Mouse (Mus musculus) liver, embryonic 12.5 days (tissue): Measurements from ENCODE around the gene Cdc14a. TPM values are rescaled to one million over a fixed set of nuclear protein-coding genes. Genes with fewer than 3 reads are reported as not detected.

Experiments used
- ATAC-seq: fragments of 200-750 bp; cut with Nextera tagmentation; 2 replicates; pipeline ENCODE4 v1.8.0; 2017; ENCODE audit warnings: moderate number of reproducible peaks, mild to moderate bottlenecking, moderate library complexity
- H3K27ac ChIP-seq: fragments of 300-500 bp; sonication (generic); 2 replicates; pipeline ENCODE4 v1.5.1; 2016; ENCODE audit warnings: mild to moderate bottlenecking
- H3K27me3 ChIP-seq: fragments of 300-500 bp; sonication (generic); replicated peaks from 2 replicates; pipeline ENCODE4 v1.6.1; 2016; ENCODE audit warnings: mild to moderate bottlenecking, moderate library complexity
- H3K36me3 ChIP-seq: fragments of 300-500 bp; sonication (generic); 2 replicates; pipeline ENCODE4 v1.6.1; 2016; ENCODE audit warnings: mild to moderate bottlenecking, moderate library complexity
- H3K4me1 ChIP-seq: fragments of 300-500 bp; sonication (generic); 2 replicates; pipeline ENCODE4 v1.6.1; 2016
- H3K4me2 ChIP-seq: fragments of 300-500 bp; sonication (generic); 2 replicates; pipeline ENCODE4 v1.6.1; 2016; ENCODE audit warnings: mild to moderate bottlenecking, moderate library complexity
- H3K4me3 ChIP-seq: fragments of 300-500 bp; sonication (generic); 2 replicates; pipeline ENCODE4 v1.5.1; 2016; ENCODE audit warnings: mild to moderate bottlenecking, moderate library complexity
- H3K9ac ChIP-seq: fragments of 300-500 bp; sonication (generic); 2 replicates; pipeline ENCODE4 v1.6.1; 2016; ENCODE audit warnings: mild to moderate bottlenecking, moderate library complexity
- H3K9me3 ChIP-seq: fragments of 300-500 bp; sonication (generic); replicated peaks from 2 replicates; pipeline ENCODE4 v1.6.1; 2016; ENCODE audit warnings: mild to moderate bottlenecking, moderate library complexity
- WGBS: fragments of 180-500 bp; shearing (Covaris S2); methylation state at CpG from one replicate; pipeline ENCODE4 v1.1.7; 2016; ENCODE audit not compliant: insufficient replicate concordance; 5-methylcytosine and 5-hydroxymethylcytosine counted together
- polyA plus RNA-seq: library from polyadenylated mRNA; unstranded; fragments of >200 nt; fragmentation: Nextera tagmentation; extraction: Ambion mirVana; gene quantifications from 2 replicates; pipeline ENCODE4 v1.2.1, GENCODE M21; 2016

Gene Cdc14a
- polyA plus RNA-seq, 1 experiment from 2014 or later = 5.1 TPM

- peak; percentile 93 for ATAC-seq
- no peaks in the 10 kb centered on the region for H3K27me3 ChIP-seq
- no peak overlapping the region for H3K9ac ChIP-seq
- H3K4me3 ChIP-seq = no peak overlapping the region
- peak overlapping the region; percentile 38 for H3K4me2 ChIP-seq
- 31% methylated on average over 2 of the region's 2 CpGs for WGBS
- H3K4me1 ChIP-seq = peaks cover 34% of the 10 kb centered on the region
- H3K36me3 ChIP-seq = peaks cover 7% of the 10 kb centered on the region
- H3K27ac ChIP-seq = 0 out of 2 replicates have a peak overlapping the region, but pooled peaks have one; percentile 59
- no peaks in the 10 kb centered on the region for H3K9me3 ChIP-seq
Observed at GRCm38 (mm10) chr3:116311173-116311572, 112.7 kb downstream of the Cdc14a start.

DNA sequence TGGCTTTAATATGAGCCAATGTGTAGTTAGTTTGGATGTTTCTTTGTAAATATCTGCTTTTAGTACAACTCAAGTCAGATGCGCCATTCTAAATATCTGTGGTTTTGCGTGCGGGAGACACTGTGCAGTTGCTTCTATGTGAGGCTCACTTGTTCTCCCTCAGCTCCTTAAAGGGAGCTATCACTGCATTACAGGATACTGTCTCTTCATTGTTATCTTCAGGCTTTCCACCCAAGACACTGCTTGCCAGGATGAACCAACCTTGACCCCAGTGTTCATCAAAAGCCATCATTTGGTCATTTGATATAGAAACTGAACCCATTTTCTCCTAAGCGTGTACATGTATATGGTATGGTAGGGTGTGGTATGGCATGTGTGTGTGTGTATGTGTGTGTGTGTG lies 113.2 kb downstream of the Cdc14a start:
- Histone ChIP-seq H3K27me3 (no peaks in the 10 kb centered on the region), H3K4me3 (no peak overlapping the region), H3K9ac (no peak overlapping the region), H3K36me3 (peaks cover 7% of the 10 kb centered on the region), H3K9me3 (no peaks in the 10 kb centered on the region), H3K27ac (no peak overlapping the region), H3K4me1 (peaks cover 34% of the 10 kb centered on the region), H3K4me2 (peak overlapping the region; percentile 38; the same call in 1 of the 2 replicates)
- peak; percentile 61 for ATAC-seq
- 79% methylated on average over 4 of the region's 4 CpGs for WGBS

DNA sequence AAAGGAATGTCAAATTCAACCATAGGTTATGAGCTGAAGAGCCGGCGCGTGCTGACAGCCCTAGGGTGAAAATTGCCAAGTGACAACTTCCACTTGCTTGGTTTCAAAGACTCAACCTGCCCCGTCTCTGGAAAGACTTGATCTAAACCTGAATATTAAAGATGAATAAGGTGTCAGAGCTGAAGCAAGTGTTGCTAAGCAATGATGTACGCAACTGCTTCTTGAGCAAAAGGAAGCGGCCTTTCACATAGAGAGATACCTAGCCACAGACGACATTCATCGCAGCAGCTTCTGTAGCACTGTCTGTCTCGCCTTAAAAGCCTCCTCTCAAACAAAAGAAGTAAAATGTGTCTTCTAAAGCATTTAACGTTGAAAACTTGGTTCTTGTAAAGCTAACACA lies 113.8 kb downstream of the Cdc14a start:
- Histone ChIP-seq H3K27ac (no peak overlapping the region), H3K9ac (no peak overlapping the region), H3K9me3 (no peaks in the 10 kb centered on the region), H3K36me3 (peaks cover 7% of the 10 kb centered on the region), H3K4me3 (no peak overlapping the region), H3K27me3 (no peaks in the 10 kb centered on the region), H3K4me2 (no peak overlapping the region), H3K4me1 (peaks cover 34% of the 10 kb centered on the region)
- ATAC-seq = no peak
- 89% methylated on average over 10 of the region's 10 CpGs for WGBS

DNA sequence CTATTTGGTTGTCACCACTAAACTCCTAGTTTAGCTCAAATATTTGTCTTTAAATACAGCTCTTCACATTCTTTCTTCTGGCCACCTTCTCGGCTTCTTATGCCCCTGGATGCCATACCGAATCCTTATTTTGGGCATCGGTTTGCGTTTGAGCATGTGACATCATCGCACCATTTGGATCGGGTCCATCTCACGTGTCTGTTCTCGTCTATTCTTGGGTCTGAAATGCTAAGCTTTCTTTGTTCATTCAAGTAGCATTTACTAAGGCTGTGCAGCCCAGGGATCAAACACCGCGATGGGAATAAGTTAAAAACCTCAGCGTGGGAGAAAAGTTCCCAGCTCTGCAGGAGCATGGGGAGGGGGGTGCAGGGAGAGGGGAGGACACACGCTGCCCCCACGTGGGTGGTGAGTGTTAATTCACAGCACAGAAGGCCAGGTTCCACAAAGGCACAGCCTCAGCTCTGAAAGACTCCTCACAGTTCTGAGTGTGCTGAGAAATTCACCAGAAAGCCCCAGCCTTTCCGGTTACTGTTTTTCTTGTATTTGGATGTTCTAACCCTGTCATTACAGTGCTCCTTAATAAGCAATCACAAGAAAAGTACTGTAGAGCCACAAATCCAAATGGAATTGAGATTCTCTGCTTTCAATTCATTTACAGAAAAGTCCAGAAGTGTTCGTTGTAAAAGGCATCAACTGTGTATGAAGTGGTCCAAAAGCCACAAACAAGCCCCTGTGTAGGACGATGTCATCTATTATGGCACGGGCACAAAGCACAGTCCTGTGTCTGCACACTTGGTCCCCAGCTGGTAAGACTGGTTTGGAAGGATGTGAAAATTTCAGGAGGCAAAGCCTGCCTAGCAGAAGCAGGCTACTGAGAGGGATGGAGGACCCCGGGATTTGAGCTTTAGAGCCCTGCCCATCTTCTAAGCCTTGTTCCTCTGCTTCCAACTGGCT lies 118.8 kb downstream of the Cdc14a start:
- Histone ChIP-seq H3K4me1 (peaks cover 14% of the 10 kb centered on the region), H3K4me3 (no peak overlapping the region), H3K36me3 (peaks cover 2% of the 10 kb centered on the region; the same call in 1 of the 2 replicates), H3K27ac (no peak overlapping the region), H3K9me3 (no peaks in the 10 kb centered on the region), H3K4me2 (no peak overlapping the region), H3K9ac (no peak overlapping the region), H3K27me3 (no peaks in the 10 kb centered on the region)
- 77% methylated on average over 18 of the region's 18 CpGs for WGBS
- ATAC-seq = no peak

DNA sequence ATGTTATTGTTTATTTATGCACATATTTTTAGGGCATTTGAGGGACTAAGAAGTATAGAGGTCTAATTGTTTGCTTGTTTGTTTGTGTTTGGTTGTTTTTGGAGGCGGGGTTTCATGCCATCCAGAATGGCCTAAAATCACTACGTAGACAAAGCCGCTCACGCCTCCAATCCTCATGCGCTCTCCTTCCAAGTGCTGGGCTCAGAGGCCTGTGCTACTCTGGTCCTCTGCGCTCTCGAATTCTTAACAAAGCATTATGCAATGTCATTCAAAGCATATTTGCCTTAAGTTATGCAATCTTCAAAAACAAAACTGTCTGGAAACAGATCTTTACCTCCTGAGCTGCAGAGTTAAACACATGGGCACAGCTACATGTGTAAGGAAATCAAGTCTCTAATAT lies 121.3 kb downstream of the Cdc14a start:
- Histone ChIP-seq H3K36me3 (peaks cover 7% of the 10 kb centered on the region), H3K9me3 (no peaks in the 10 kb centered on the region), H3K27ac (no peak overlapping the region), H3K27me3 (no peaks in the 10 kb centered on the region), H3K4me2 (no peak overlapping the region), H3K4me3 (no peak overlapping the region), H3K4me1 (no peaks in the 10 kb centered on the region), H3K9ac (no peak overlapping the region)
- no peak for ATAC-seq
- WGBS = 90% methylated on average over 7 of the region's 7 CpGs

GRCm38 (mm10) chr3:116301754-116302153 lies 122.1 kb downstream of the Cdc14a start:
- ATAC-seq = no peak
- H3K9me3 ChIP-seq = no peaks in the 10 kb centered on the region
- H3K27ac ChIP-seq = no peak overlapping the region
- H3K27me3 ChIP-seq = no peaks in the 10 kb centered on the region
- H3K4me2 ChIP-seq = no peak overlapping the region
- WGBS = 74% methylated on average over 6 of the region's 6 CpGs
- H3K4me1 ChIP-seq = no peaks in the 10 kb centered on the region
- H3K4me3 ChIP-seq = no peak overlapping the region
- H3K36me3 ChIP-seq = peaks cover 13% of the 10 kb centered on the region
- H3K9ac ChIP-seq = no peak overlapping the region

GRCm38 (mm10) chr3:116298727-116299126 lies 125.1 kb downstream of the Cdc14a start:
- Histone ChIP-seq H3K4me3 (no peak overlapping the region), H3K27me3 (no peaks in the 10 kb centered on the region), H3K27ac (no peak overlapping the region), H3K4me2 (no peak overlapping the region), H3K36me3 (peaks cover 26% of the 10 kb centered on the region), H3K9ac (no peak overlapping the region), H3K9me3 (no peaks in the 10 kb centered on the region), H3K4me1 (no peaks in the 10 kb centered on the region)
- no peak for ATAC-seq
- 80% methylated on average over 10 of the region's 10 CpGs for WGBS

DNA sequence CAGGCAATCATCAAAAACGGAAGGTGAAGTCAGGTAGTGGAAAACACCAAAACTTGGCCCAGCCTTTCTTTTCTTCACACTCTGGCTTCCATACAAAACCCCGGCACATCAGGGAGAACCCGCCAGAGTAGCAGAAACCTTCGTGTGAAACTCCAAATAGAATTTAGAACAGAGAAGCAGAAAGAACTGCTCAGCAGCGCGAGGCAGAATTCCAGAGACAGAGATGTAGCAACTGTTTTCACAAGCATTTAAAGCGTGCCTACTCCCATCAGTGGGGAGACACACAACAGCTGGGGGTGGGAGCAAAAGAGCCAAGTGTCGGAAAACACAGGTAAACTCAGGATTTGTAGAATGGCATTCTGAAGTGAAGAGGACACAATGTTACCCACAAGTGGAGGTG lies 125.8 kb downstream of the Cdc14a start:
- no peak overlapping the region for H3K4me3 ChIP-seq
- no peaks in the 10 kb centered on the region for H3K9me3 ChIP-seq
- H3K27ac ChIP-seq = no peak overlapping the region
- WGBS = 80% methylated on average over 8 of the region's 8 CpGs
- no peaks in the 10 kb centered on the region for H3K4me1 ChIP-seq
- H3K36me3 ChIP-seq = peaks cover 30% of the 10 kb centered on the region
- H3K27me3 ChIP-seq = no peaks in the 10 kb centered on the region
- H3K4me2 ChIP-seq = no peak overlapping the region
- no peak for ATAC-seq
- no peak overlapping the region for H3K9ac ChIP-seq

GRCm38 (mm10) chr3:116297170-116297569 lies 126.7 kb downstream of the Cdc14a start:
- Histone ChIP-seq H3K9ac (no peak overlapping the region), H3K27ac (no peak overlapping the region), H3K27me3 (no peaks in the 10 kb centered on the region), H3K4me2 (no peak overlapping the region), H3K36me3 (peaks cover 29% of the 10 kb centered on the region), H3K4me3 (no peak overlapping the region), H3K9me3 (no peaks in the 10 kb centered on the region), H3K4me1 (no peaks in the 10 kb centered on the region)
- no peak for ATAC-seq
- WGBS = 83% methylated on average over 7 of the region's 7 CpGs

DNA sequence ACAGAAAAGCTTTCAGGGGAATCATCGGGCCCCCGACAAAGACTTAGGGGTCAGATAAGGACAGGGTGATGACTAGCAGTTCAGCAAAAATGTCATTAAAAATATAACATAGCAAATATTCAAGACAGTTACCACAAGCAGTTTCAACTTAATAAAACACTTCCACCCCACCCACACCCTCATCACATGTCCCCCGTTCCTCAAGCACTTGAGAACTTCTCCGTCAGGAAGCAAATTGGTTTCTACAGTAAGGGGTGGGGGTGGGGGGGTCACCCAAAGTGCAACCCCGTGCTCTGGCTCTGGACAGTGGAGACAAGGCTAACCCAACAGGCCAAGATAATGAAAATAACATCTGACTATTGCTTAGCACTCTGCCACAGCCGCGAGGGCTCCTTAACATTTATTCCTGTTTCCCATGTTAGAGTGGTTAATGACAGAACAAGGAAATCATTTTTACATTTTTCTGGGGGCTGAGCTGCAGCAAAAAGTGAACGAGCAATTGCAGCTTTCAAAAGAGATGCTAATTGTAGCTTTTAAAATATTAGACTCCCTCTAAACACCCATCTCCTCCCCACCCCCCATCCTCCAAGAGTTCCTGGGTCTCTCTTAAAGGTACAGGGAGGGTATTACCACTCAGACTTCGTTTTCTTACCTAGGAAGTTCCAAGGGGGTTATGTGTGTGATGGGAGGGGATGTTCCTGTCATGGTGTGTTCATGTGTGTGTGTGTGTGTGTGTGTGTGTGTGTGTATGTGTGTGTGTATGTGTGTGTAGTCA lies 133.6 kb downstream of the Cdc14a start:
- Histone ChIP-seq H3K27me3 (no peaks in the 10 kb centered on the region), H3K9ac (no peak overlapping the region), H3K36me3 (peaks cover 20% of the 10 kb centered on the region), H3K27ac (no peak overlapping the region), H3K4me1 (no peaks in the 10 kb centered on the region), H3K4me3 (no peak overlapping the region), H3K9me3 (no peaks in the 10 kb centered on the region), H3K4me2 (no peak overlapping the region)
- 71% methylated on average over 9 of the region's 9 CpGs for WGBS
- no peak for ATAC-seq

- H3K9ac ChIP-seq = no peak overlapping the region
- ATAC-seq = no peak
- H3K4me2 ChIP-seq = no peak overlapping the region
- no peaks in the 10 kb centered on the region for H3K9me3 ChIP-seq
- H3K27me3 ChIP-seq = no peaks in the 10 kb centered on the region
- 87% methylated on average over 6 of the region's 6 CpGs for WGBS
- H3K27ac ChIP-seq = no peak overlapping the region
- peaks cover 13% of the 10 kb centered on the region for H3K36me3 ChIP-seq
- no peak overlapping the region for H3K4me3 ChIP-seq
- no peaks in the 10 kb centered on the region for H3K4me1 ChIP-seq
Observed at GRCm38 (mm10) chr3:116288833-116289232, 135.0 kb downstream of the Cdc14a start.

DNA sequence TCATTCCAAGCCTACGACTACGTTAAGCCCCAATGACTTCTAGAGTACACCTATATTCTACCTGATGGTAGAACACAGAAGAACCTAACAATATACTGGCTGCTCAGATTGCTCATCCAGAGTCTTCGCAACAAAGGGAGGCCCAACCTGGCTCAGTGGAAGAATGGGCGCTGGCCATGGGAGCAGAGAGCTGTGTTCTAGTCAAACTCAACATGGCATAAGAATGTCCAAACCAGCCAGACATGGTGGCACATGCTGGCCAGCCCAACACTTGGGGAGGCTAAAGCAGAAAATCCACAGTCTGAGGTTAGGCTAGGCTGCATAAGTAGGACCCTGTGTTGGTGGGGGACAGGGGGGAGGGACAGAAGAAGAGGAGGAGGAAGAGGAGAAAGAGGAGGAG lies 139.1 kb downstream of the Cdc14a start:
- H3K4me1 ChIP-seq = no peaks in the 10 kb centered on the region
- 84% methylated on average over 4 of the region's 4 CpGs for WGBS
- H3K9me3 ChIP-seq = no peaks in the 10 kb centered on the region
- no peaks in the 10 kb centered on the region for H3K27me3 ChIP-seq
- H3K27ac ChIP-seq = no peak overlapping the region
- no peak overlapping the region for H3K4me3 ChIP-seq
- peaks cover 4% of the 10 kb centered on the region; the same call in 1 of the 2 replicates for H3K36me3 ChIP-seq
- no peak overlapping the region for H3K9ac ChIP-seq
- H3K4me2 ChIP-seq = no peak overlapping the region
- no peak for ATAC-seq
